Mouse (Mus musculus) ovary, postnatal 36 days (tissue): ENCODE results near the gene Card14.
"Not testable (repeated sequence)": the region's sequence is repeated elsewhere in the genome, so short reads cannot be mapped to it uniquely, and the experiment has no call there.

Source experiments
- DNase-seq: peaks from one replicate; pipeline ENCODE4 v3.0.0; 2022; ENCODE audit warnings: low spot score, mixed read lengths

The Card14 gene

DNA sequence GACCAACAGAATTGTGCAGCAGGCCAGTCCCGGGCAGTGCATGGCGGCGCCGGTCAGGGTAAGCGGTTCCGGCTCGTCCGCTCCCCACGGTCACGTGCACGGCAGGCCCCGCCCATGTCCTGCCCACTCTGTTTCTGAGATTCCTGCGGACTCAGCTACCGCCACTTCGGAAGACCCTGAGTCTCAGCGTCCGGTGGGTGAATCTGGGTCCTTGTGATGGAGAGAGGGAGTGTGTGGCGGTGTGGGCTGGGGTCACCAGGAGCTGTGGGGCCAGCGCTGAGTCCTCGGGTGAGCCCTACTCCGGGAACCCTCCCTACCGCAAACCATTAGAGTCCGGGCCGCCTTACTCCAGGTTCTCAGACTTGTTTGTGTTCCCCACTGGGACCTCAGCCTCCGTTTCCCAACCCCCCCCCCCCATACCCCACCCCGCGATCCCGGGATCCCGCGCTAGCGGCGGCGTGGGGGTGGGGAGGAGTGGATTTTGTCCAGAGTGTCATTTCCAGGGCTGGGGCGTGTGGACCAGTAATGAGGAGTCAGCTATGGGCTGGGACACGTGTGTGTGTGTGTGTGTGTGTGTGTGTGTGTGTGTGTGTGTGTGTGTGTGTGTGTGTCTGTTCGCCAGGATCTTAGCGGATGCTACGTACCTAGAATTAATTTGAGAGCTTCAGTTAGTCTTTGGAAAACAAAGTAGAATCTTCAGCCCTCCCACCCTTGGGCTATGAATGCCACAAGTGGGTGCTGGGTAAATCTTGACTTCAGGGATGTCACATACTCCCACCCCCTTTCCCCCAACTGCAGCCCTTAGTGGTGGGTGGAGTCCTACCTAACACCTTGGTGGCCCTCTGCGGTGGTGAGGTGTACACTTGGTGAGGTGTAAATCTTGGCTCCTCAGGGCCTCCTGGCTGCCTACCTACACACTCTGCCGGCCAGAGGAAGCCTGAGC, 48.1 kb downstream of the Card14 start, which contains the start of the genes Sgsh and Slc26a11:
Gene Sgsh, minus strand, starts transcription at position 94 of the 943 bp plus-strand sequence.
Gene Slc26a11, plus strand, starts transcription at position 115 of the 943 bp plus-strand sequence.
- peak; percentile 89 for DNase-seq

- no peak for DNase-seq
These were observed 51.5 kb downstream of the Card14 start for GRCm38 (mm10) chr11:119359089-119359488.

DNA sequence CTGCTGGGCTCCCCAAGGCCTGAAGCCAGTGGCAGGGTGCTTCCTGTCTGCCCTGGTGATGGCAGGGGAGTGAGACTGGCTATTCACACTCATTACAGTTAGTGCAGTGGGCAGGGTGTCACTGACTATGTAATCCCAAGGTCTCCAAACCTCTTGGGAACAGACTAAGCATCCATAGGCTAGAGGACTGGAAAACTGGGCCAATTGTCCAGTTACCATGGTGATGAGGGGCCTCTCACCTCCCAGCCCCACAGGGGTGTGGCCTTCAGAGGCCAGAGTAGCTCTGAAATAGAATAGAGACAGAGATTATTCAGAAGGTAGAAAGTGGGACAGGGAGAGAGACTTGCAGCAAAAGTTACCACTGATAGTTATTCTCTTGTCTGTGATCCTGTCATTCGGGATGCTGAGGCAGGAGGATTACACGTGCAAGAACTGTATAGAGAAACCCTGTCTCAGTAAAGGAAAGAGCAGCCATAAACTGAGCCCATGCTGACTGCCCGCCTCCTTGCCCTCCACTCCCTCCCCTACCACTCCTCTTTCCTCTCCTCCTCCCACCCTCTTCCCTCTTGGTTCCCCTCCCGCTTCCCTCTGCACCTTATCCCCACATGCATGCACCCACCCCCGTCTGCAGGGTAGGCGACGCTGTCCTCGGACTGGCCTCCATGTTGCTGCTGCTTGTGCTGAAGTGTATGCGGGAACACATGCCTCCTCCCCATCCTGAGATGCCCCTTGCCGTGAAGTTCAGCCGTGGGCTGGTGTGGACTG, 55.4 kb downstream of the Card14 start:
- DNase-seq, result no peak

- DNase-seq, result peak; percentile 70
These were observed 56.1 kb downstream of the Card14 start for GRCm38 (mm10) chr11:119363534-119364145.

- DNase-seq, result no peak
These were observed 67.9 kb downstream of the Card14 start for GRCm38 (mm10) chr11:119375425-119375824.

DNA sequence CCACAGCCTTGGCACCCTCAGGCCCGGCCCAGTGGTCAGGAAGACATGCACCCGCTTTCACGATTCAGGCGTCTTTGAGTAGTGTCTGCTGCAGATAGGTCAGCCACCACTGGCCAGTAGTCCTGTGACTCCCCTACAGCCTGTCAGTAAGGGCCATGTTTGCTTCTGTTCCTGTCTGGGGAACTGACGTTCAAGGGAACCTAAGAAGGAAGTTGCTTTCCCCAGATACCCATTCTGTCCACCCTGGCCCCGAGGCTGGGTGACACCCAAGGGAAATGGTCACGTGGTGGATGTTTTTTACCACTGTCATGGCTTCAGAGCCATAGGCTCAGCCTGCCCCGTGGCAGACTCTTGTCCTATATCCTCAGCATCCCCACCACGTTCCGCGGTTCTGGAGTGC, 69.8 kb downstream of the Card14 start:
- no peak for DNase-seq

DNA sequence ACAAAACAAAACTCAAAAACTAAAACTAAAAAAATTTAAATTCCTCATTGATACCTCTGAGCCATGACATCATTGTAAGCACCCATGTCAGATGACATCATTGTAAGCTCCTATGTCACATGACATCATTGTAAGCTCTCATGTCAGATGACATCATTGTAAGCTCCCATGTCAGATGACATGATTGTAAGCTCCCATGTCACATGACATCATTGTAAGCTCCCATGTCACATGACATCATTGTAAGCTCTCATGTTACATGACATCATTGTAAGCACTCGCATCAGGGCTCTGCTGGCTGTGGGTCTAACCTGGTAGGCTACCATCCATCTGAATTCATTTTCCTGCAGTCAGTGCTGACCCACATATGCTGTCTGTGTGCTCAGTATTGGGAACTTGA, 71.0 kb downstream of the Card14 start:
- DNase-seq, result no peak

GRCm38 (mm10) chr11:119381631-119382337, 74.2 kb downstream of the Card14 start:
- peak; percentile 41 for DNase-seq

- no peak for DNase-seq
These were observed 74.8 kb downstream of the Card14 start for GRCm38 (mm10) chr11:119382338-119382850.

GRCm38 (mm10) chr11:119384904-119385303, 77.3 kb downstream of the Card14 start:
- DNase-seq, result no peak

- DNase-seq, result no peak
These were observed 78.7 kb downstream of the Card14 start for GRCm38 (mm10) chr11:119386306-119386705.

DNA sequence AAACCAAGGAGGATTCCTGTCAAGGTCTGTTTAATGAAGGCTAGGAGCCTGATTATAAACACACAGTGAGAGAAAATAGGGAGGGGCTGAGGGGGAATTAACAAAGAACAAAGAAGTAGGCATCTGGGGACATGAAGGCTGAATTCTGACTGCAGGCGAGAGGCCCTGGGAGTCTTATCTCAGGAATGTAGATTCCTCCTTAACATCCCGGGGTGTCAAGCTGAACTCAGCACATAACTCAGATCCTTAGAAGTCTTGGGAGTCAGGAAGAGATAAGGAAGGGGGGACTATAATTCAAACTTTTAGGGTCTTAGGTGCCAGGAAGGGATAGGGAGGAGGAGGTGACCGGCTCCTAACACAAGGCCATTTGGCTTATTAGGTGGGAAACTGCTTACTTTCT, 79.7 kb downstream of the Card14 start:
- DNase-seq, result not testable (repeated sequence)

DNA sequence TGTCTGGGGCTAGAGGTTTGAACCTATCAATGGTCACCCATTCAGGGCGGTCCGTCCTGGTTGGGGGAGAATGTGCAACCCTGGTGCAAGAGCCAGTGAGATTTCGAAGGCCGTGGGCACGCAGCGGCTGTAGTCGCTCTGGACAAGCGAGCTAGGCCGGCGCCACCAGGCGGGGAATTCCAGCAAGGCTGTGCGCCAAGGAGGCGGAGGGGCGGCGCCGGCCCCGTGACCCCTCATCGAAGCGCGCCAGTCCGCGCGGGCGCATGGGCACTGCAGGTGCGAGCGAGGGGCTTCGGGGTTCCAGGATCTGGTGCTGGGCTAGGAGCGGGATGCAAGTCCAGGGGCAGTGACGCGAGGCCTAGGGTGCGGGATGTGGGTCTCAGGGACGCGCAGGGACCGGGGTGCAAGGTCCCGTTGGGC, 82.3 kb downstream of the Card14 start:
- peak; percentile 86 for DNase-seq

DNA sequence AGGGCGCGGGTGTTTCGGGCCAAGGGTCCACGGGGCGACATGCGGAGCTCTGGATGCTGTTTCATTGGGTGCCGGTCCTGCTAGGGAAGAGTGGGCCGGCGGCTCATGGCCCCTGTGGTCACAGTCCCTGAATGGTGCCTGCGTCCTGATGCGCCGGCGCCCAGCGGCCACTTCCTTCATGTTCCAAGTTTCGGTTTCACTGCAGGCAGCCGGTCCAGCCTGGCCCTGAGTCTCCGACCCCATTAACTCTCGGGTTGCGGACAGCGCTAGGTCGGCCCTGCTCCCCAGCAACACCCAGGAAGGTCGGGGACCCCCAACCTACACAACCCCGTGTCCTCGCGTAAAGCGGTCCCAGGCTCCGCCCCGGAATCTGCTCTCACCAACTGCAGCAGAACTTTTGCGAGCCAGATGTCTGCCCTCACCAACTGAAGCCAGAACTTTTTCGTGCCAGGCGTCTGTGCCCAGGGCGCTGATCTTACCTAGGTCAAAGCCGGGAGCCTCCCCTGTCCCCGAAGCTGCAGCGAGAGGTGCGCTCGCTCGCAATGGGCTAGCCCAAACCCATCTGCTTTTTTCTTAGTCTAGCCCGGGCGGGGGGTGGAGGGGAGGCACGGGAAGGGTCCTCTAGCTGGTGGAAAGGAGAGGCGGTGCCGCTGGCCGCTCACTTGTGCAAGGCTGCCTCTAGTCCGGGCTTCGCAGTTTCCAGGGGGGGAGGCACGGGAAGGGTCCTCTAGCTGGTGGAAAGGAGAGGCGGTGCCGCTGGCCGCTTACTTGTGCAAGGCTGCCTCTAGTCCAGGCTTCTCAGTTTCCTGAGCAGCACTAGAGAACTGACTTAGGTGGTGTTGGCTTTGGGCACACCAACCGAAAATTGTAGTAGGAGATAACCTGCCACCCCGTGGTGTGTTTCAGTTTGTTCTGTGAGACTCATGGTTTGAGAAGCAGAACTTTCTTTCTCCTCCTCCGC, 83.0 kb downstream of the Card14 start:
- peak; percentile 75 for DNase-seq

GRCm38 (mm10) chr11:119391386-119392000, 83.9 kb downstream of the Card14 start:
- no peak for DNase-seq

DNA sequence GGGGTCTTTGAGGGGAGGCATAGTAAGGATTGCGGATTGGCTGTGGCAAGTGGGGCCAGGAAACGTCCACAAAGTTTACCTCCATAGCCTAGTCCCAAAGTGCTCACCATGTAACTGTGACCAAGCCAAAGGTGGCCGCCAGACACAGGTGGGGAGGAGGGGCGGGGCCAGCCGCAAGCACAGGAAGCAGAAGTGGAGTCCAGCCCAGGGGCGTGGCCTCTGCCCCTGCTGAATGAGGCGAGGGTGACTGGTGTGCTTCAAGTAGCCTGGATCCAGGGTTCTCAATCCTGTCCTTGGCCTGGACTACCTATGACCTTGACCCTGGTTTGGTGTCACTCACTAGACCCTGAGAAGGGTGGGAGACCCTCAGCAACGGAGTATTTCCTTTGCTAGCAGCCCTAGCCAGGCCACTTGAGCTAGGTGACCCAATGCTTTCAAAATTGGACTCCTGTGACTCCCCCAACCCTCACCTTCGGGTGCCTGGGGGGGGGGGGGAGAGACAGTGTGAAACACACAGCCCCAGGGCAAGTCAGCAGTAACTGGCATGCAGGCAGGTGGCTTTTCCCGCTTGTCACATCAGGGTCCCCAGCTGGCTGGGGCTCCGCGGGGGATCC, 84.5 kb downstream of the Card14 start:
- peak; percentile 76 for DNase-seq

GRCm38 (mm10) chr11:119392800-119393482, 85.4 kb downstream of the Card14 start, which contains the start of gene Rnf213:
Gene Rnf213 (plus strand): TSS chr11:119393100.
- DNase-seq, result peak; percentile 73

DNA sequence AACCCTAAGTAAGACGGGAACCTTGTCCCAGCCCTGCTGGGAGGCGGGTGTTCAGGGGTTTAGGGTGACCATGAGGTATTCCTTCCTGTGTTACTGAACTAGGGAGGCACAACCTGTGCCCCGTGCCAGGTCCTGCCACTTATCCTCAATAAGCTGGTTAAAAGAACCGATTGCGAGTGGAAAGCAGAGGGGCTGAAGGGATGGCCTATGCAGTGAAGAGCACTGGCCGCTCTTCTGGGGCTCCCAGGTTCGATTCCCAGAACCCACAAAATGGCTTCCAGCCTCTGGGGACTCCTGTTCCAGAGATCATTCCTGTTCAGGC, 85.9 kb downstream of the Card14 start:
- DNase-seq, result peak; percentile 27

- DNase-seq, result no peak
These were observed 86.6 kb downstream of the Card14 start for GRCm38 (mm10) chr11:119394210-119394609.
